Mouse (Mus musculus) liver, embryonic 14.5 days (tissue): ENCODE results near the gene Tmem185b. TPM values are rescaled to one million over a fixed set of nuclear protein-coding genes. Genes with fewer than 3 reads are reported as not detected.
A peak's percentile ranks its signal among the peaks of the same experiment; 100 is the strongest.

Experiments used
- ATAC-seq: fragments of 200-750 bp; cut with Nextera tagmentation; 2 replicates; pipeline ENCODE4 v1.8.0; 2017; ENCODE audit warnings: moderate number of reproducible peaks, mild to moderate bottlenecking, moderate library complexity; ENCODE audit not compliant: insufficient read depth
- DNase-seq, 3 experiments: peaks; one replicate each; pipeline ENCODE4 v3.0.0-alpha.2; 2012 to 2013; ENCODE audit warnings: low read depth in 3 of 3, low spot score in 3 of 3
- H3K27ac ChIP-seq: fragments of 300-500 bp; sonication (generic); 2 replicates; pipeline ENCODE4 v1.5.1; 2014; ENCODE audit warnings: moderate library complexity, mild to moderate bottlenecking, control low read depth, inconsistent platforms
- H3K27me3 ChIP-seq: fragments of 300-500 bp; sonication (generic); 2 replicates; pipeline ENCODE4 v1.6.1; 2014; ENCODE audit warnings: mild to moderate bottlenecking, low read length, moderate library complexity; ENCODE audit not compliant: control insufficient read depth, insufficient read depth
- H3K36me3 ChIP-seq: fragments of 300-500 bp; sonication (generic); replicated peaks from 2 replicates; pipeline ENCODE4 v1.6.1; 2014; ENCODE audit warnings: low read depth; ENCODE audit not compliant: control insufficient read depth, insufficient read depth
- H3K4me1 ChIP-seq, 2 experiments: fragments of 200-500 bp in 1 of 2; fragments of 300-500 bp in 1 of 2; sonication (generic) in 1 of 2; replicated peaks; 2 replicates each; pipeline ENCODE4 v1.6.1; 2012 to 2014; ENCODE audit warnings: antibody characterized with exemption in 1 of 2, inconsistent platforms in 1 of 2, low read length in 1 of 2; ENCODE audit not compliant: control insufficient read depth in 2 of 2, insufficient read depth in 2 of 2
- H3K4me2 ChIP-seq: fragments of 300-500 bp; sonication (generic); 2 replicates; pipeline ENCODE4 v1.6.1; 2014; ENCODE audit warnings: low read depth, mild to moderate bottlenecking, control low read depth, moderate library complexity
- H3K4me3 ChIP-seq, 2 experiments: fragments of 200-500 bp in 1 of 2; fragments of 300-500 bp in 1 of 2; sonication (generic) in 1 of 2; 2 replicates each; pipeline ENCODE4 v1.5.1; 2012 to 2014; ENCODE audit warnings: low read depth in 2 of 2, low read length in 2 of 2, mild to moderate bottlenecking in 2 of 2, control low read depth in 1 of 2, inconsistent platforms in 1 of 2, moderate library complexity in 1 of 2; ENCODE audit not compliant: insufficient read depth in 1 of 2
- H3K9ac ChIP-seq: fragments of 300-500 bp; sonication (generic); replicated peaks from 2 replicates; pipeline ENCODE4 v1.6.1; 2014; ENCODE audit warnings: mild to moderate bottlenecking, control low read depth, moderate library complexity
- H3K9me3 ChIP-seq: fragments of 300-500 bp; sonication (generic); 2 replicates; pipeline ENCODE4 v1.6.1; 2016; ENCODE audit warnings: low read length, mixed read lengths; ENCODE audit not compliant: control insufficient read depth
- CTCF ChIP-seq: IDR thresholded peaks from 2 replicates; pipeline ENCODE4 v1.5.1; 2016; ENCODE audit warnings: antibody characterized with exemption, low read depth, control low read depth
- EP300 ChIP-seq: IDR thresholded peaks from 2 replicates; pipeline ENCODE4 v1.6.1; 2016; ENCODE audit warnings: antibody characterized with exemption, low read depth
- WGBS: fragments of 180-500 bp; shearing (Covaris S2); extraction: QIAGEN DNeasy Blood & Tissue Kit; methylation state at CpG from one replicate; pipeline ENCODE4 v1.1.7; 2014; ENCODE audit not compliant: insufficient replicate concordance; 5-methylcytosine and 5-hydroxymethylcytosine counted together
- polyA plus RNA-seq, 2 experiments: library from polyadenylated mRNA; depleted of rRNA in 1 of 2; stranded (reverse) in 1 of 2; unstranded in 1 of 2; fragments of >200 nt; fragmentation: Nextera tagmentation in 1 of 2; extraction: Ambion mirVana in 1 of 2; gene quantifications; 2 replicates each; pipeline versions ENCODE4 v1.2.1 to v1.2.3; 2012 to 2014

The Tmem185b gene
- polyA plus RNA-seq, 2 experiments: 5.9 to 6.0 TPM

DNA sequence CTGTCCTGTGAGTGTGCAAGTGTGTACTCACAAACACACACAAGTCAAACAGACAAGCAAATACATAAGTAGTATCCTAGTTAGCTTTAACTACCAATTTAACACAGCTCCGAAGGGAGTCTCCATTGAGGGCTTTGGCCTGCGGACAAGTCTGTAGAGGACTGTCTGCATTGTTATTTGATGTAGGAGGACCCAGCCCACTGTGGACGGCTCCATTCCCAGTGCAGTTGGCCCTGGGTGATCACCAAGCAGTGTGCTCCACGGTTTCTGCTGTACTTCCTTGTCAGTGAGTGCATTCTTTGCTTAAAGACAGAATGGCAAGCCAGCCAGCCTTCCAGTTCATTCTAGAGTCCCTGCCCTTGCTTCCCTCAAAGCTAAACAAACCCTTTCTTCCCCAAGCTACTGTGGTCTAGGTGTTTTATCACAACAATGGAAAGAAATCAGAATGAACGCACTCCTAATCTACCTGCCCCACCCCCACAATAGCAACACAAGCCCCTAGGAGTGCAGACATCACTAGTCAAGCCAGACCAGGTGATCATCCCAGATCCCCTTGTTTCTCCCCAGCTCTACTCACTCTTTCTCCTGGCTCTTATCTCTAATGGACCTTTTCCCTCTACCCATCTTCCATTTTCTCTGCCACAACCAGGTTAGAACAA lies 28.5 kb upstream of the Tmem185b start:
- TF ChIP-seq CTCF (no peak), EP300 (no peak)
- WGBS: 56% methylated on average over 5 of the region's 5 CpGs

DNA sequence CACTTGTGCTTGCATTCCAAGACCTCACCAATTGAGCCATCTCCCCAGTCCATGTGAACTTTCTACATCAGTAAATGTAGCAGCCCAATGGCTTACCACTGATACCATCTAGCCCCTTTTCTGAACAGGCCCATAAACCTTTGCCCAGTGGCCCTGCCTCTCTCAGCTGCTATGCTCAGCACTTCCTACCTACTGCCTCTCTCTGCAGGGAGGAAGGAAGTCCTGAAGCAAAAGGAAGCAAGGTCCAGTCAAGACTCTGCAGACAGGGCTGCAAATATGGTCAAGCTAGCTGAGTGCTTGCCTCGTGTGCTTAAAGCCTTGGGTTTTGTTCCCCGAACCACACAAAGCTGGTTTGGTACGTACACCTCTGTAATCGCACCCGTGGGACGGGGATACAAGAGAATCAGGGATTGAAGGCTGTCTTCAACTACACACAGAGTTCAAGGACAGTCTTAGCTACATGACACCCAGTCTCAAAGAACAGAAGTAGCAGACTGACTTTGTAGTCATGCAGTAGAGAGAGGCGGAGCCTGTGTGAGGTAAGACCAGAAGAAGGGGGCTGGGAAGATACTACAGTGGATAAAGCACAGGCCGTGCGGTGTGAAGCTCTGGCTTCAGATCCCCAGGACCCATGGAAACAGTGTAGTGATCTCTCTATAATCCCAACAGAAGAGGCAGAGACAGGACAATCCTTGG lies 27.3 kb upstream of the Tmem185b start:
- H3K4me2 ChIP-seq: no peak overlapping the region
- no peaks in the 10 kb centered on the region for H3K36me3 ChIP-seq
- H3K4me3 ChIP-seq: no peak overlapping the region
- DNase-seq (no peak), ATAC-seq (no peak)
- no peak overlapping the region for H3K27ac ChIP-seq
- no peak for TF ChIP-seq EP300
- no peak for TF ChIP-seq CTCF
- WGBS: 49% methylated on average over 9 of the region's 9 CpGs
- H3K27me3 ChIP-seq: no peaks in the 10 kb centered on the region
- no peaks in the 10 kb centered on the region for H3K9me3 ChIP-seq
- no peak overlapping the region for H3K9ac ChIP-seq
- H3K4me1 ChIP-seq: peaks cover 6 to 28% of the 10 kb centered on the region in 2 experiments; a peak in 3 of 4 replicates

More for the DNA sequence above, 28.5 kb upstream of the Tmem185b start:
- H3K4me1 ChIP-seq: peaks cover 0 to 22% of the 10 kb centered on the region in 2 experiments; a peak in 3 of 4 replicates
- H3K27me3 ChIP-seq: no peaks in the 10 kb centered on the region
- no peak overlapping the region for H3K9ac ChIP-seq
- H3K4me3 ChIP-seq: no peak overlapping the region
- H3K27ac ChIP-seq: no peak overlapping the region
- no peaks in the 10 kb centered on the region for H3K9me3 ChIP-seq
- no peak overlapping the region for H3K4me2 ChIP-seq
- DNase-seq (no peak), ATAC-seq (no peak)
- no peaks in the 10 kb centered on the region for H3K36me3 ChIP-seq

DNA sequence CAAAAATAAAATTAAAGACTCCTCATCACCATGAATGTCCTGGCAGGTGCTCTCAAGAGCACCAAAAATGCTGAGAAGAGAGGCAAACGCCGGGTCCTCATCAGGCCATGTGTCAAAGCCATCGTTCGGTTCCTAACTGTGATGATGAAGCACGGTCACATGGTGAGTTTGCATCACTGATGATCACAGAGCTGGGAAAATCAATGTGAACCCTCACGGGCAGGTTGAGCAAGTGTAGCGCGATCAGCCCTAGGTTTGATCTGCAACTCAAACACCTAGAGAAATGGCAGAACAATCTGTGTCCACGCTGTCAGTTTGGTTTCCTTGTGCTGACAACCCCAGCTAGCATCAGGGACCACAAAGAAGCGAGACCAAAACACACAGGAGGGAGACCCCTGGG lies 26.5 kb upstream of the Tmem185b start:
- WGBS: 67% methylated on average over 10 of the region's 10 CpGs
- ATAC-seq (no peak), DNase-seq (no peak)
- Histone ChIP-seq H3K9me3 (no peaks in the 10 kb centered on the region), H3K4me2 (no peak overlapping the region), H3K4me1 (peaks cover 6 to 30% of the 10 kb centered on the region in 2 experiments; a peak in 3 of 4 replicates), H3K27ac (no peak overlapping the region), H3K9ac (no peak overlapping the region), H3K36me3 (no peaks in the 10 kb centered on the region), H3K27me3 (no peaks in the 10 kb centered on the region), H3K4me3 (no peak overlapping the region)
- TF ChIP-seq CTCF: no peak
- no peak for TF ChIP-seq EP300

DNA sequence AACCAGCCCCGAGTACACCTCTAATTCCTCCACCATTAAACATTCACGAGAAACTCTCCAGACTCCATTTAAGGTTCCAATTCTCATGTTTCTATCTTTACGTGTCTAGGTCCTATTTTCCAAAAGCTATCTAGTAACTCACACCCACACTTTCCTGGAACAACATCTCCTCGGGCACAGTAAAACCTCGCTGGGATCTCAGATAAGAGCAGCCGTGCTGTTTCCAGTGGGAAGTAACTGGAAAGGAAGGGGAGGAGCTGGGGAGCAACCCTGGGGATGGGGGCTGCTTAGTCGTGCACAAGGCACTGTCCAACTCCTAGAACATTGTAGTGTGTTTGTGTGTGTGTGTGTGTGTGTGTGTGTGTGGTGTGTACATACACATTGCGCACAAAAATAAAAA lies 24.1 kb upstream of the Tmem185b start:
- WGBS: 25% methylated on average over 8 of the region's 8 CpGs
- no peak for ATAC-seq
- H3K4me1 ChIP-seq: peaks cover 6 to 34% of the 10 kb centered on the region in 2 experiments; a peak in 3 of 4 replicates

DNA sequence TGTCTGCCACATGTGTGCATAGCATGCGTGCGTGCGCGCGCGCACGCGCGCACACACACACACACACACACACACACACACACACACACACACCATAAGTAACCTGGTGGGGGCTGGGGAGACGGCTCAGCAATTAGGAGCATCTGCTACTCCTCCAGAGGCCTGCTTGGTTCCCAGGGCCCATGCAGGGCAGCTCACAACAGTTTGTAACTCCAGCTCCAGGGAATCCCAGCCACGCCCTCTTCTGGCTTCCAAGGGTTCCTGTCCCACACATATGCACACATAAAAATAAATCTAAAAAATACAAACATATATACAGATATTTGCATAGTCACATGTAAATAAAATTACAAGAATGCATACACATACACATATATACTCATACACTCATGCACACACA lies 23.2 kb upstream of the Tmem185b start:
- no peak for DNase-seq
- TF ChIP-seq CTCF (no peak), EP300 (no peak)
- WGBS: 75% methylated on average over 11 of the region's 11 CpGs
- Histone ChIP-seq H3K4me1 (peaks cover 6 to 32% of the 10 kb centered on the region in 2 experiments; a peak in 3 of 4 replicates), H3K36me3 (no peaks in the 10 kb centered on the region), H3K9ac (no peak overlapping the region), H3K27ac (no peak overlapping the region), H3K4me2 (peak overlapping the region; percentile 71), H3K9me3 (no peaks in the 10 kb centered on the region), H3K27me3 (no peaks in the 10 kb centered on the region), H3K4me3 (peak overlapping the region in 1 of 2 experiments; percentile 65; a peak in 2 of 4 replicates)
- no peak for ATAC-seq

More for the DNA sequence above, 24.1 kb upstream of the Tmem185b start:
- H3K4me3 ChIP-seq: no peak overlapping the region
- H3K4me2 ChIP-seq: no peak overlapping the region; the same call in 1 of the 2 replicates
- H3K27ac ChIP-seq: no peak overlapping the region
- no peak for DNase-seq
- TF ChIP-seq CTCF: no peak
- no peak for TF ChIP-seq EP300
- H3K27me3 ChIP-seq: no peaks in the 10 kb centered on the region
- no peaks in the 10 kb centered on the region for H3K36me3 ChIP-seq
- no peaks in the 10 kb centered on the region for H3K9me3 ChIP-seq
- no peak overlapping the region; the same call in 1 of the 2 replicates for H3K9ac ChIP-seq
